Mouse (Mus musculus): ENCODE data around the gene Wdr73. TPM values are rescaled to one million over a fixed set of nuclear protein-coding genes. Genes with fewer than 3 reads are reported as not detected.

The Wdr73 gene
- polyA plus RNA-seq, 2 experiments = 22.6 to 23.1 TPM

- no peak overlapping the region for H3K9ac ChIP-seq (ENCODE audit: low read depth, low read length, severe bottlenecking)
- H3K9me3 ChIP-seq (ENCODE audit: control insufficient read depth, low read length) = no peaks in the 10 kb centered on the region
- no peak overlapping the region for H3K4me2 ChIP-seq (replicated peaks; ENCODE audit: low read depth, low read length, severe bottlenecking)
- ATAC-seq (ENCODE audit: low FRiP score, low read depth) (no peak), DNase-seq (ENCODE audit: low spot score) (no peak)
- peaks cover 56% of the 10 kb centered on the region for H3K36me3 ChIP-seq (ENCODE audit: control insufficient read depth, insufficient read depth, low read length)
- H3K27ac ChIP-seq (replicated peaks; ENCODE audit: low read depth, low read length) = no peak overlapping the region
- no peak for TF ChIP-seq POLR2A (IDR thresholded peaks at IDR 0.05; ENCODE audit: borderline replicate concordance, extremely low read depth, insufficient read depth, insufficient read length)
- H3K4me3 ChIP-seq (replicated peaks; ENCODE audit: low read length) = no peak overlapping the region
- peaks cover 15% of the 10 kb centered on the region for H3K4me1 ChIP-seq (ENCODE audit: control insufficient read depth, insufficient read depth, low read length)
- WGBS = 73% methylated on average over 1 of the region's 1 CpGs
- no peaks in the 10 kb centered on the region for H3K27me3 ChIP-seq (ENCODE audit: control insufficient read depth, insufficient read depth, low read length)
These were observed 36.9 kb downstream of the Wdr73 start for GRCm38 (mm10) chr7:80864151-80864550.

- peaks cover 50% of the 10 kb centered on the region for H3K36me3 ChIP-seq (ENCODE audit: control insufficient read depth, insufficient read depth, low read length)
- H3K9ac ChIP-seq (ENCODE audit: low read depth, low read length, severe bottlenecking) = no peak overlapping the region
These were observed 37.5 kb downstream of the Wdr73 start for GRCm38 (mm10) chr7:80863520-80863919.

GRCm38 (mm10) chr7:80862475-80862874 lies 38.6 kb downstream of the Wdr73 start:
- Histone ChIP-seq H3K27ac (replicated peaks; ENCODE audit: low read depth, low read length) (no peak overlapping the region), H3K36me3 (ENCODE audit: control insufficient read depth, insufficient read depth, low read length) (peaks cover 40% of the 10 kb centered on the region), H3K4me2 (replicated peaks; ENCODE audit: low read depth, low read length, severe bottlenecking) (0 out of 2 replicates have a peak overlapping the region, but pooled peaks have one; percentile 15)

More at GRCm38 (mm10) chr7:80863520-80863919, 37.5 kb downstream of the Wdr73 start:
- ATAC-seq (ENCODE audit: low FRiP score, low read depth) (no peak), DNase-seq (ENCODE audit: low spot score) (no peak)
- no peak overlapping the region for H3K4me2 ChIP-seq (replicated peaks; ENCODE audit: low read depth, low read length, severe bottlenecking)
- H3K4me1 ChIP-seq (ENCODE audit: control insufficient read depth, insufficient read depth, low read length) = peaks cover 15% of the 10 kb centered on the region
- no peaks in the 10 kb centered on the region for H3K9me3 ChIP-seq (ENCODE audit: control insufficient read depth, low read length)
- no peak overlapping the region for H3K4me3 ChIP-seq (replicated peaks; ENCODE audit: low read length)
- no peak overlapping the region for H3K27ac ChIP-seq (replicated peaks; ENCODE audit: low read depth, low read length)
- TF ChIP-seq POLR2A (IDR thresholded peaks at IDR 0.05; ENCODE audit: borderline replicate concordance, extremely low read depth, insufficient read depth, insufficient read length) = no peak
- no peaks in the 10 kb centered on the region for H3K27me3 ChIP-seq (ENCODE audit: control insufficient read depth, insufficient read depth, low read length)
- WGBS = 88% methylated on average over 5 of the region's 5 CpGs

GRCm38 (mm10) chr7:80860729-80861274 lies 40.3 kb downstream of the Wdr73 start, which contains the start of gene Zscan2:
Zscan2 (plus strand) TSS chr7:80860920.
- peak within 1 kb of the TSS; percentile 72 for H3K4me3 ChIP-seq (replicated peaks; ENCODE audit: low read length)
- no peaks in the 10 kb centered on the region for H3K27me3 ChIP-seq (ENCODE audit: control insufficient read depth, insufficient read depth, low read length)
- H3K27ac ChIP-seq (replicated peaks; ENCODE audit: low read depth, low read length) = peak within 1 kb of the TSS; percentile 86
- under 1% methylated on average over 37 of the region's 40 CpGs for WGBS
- peak within 1 kb of the TSS; percentile 87 for H3K9ac ChIP-seq (ENCODE audit: low read depth, low read length, severe bottlenecking)
- peak within 1 kb of the TSS; percentile 83 for H3K4me2 ChIP-seq (replicated peaks; ENCODE audit: low read depth, low read length, severe bottlenecking)
- TF ChIP-seq POLR2A (IDR thresholded peaks at IDR 0.05; ENCODE audit: borderline replicate concordance, extremely low read depth, insufficient read depth, insufficient read length) = 0 out of 2 replicates have a peak, but pooled peaks have one; percentile 36
- H3K4me1 ChIP-seq (ENCODE audit: control insufficient read depth, insufficient read depth, low read length) = peaks cover 15% of the 10 kb centered on the region
- peaks cover 24% of the 10 kb centered on the region for H3K36me3 ChIP-seq (ENCODE audit: control insufficient read depth, insufficient read depth, low read length)
- ATAC-seq (ENCODE audit: low FRiP score, low read depth) (peak; percentile 99), DNase-seq (ENCODE audit: low spot score) (peak; percentile 98)
- no peaks in the 10 kb centered on the region for H3K9me3 ChIP-seq (ENCODE audit: control insufficient read depth, low read length)

More at GRCm38 (mm10) chr7:80862475-80862874, 38.6 kb downstream of the Wdr73 start:
- Histone ChIP-seq H3K9ac (ENCODE audit: low read depth, low read length, severe bottlenecking) (no peak overlapping the region), H3K9me3 (ENCODE audit: control insufficient read depth, low read length) (no peaks in the 10 kb centered on the region), H3K4me1 (ENCODE audit: control insufficient read depth, insufficient read depth, low read length) (peaks cover 15% of the 10 kb centered on the region), H3K27me3 (ENCODE audit: control insufficient read depth, insufficient read depth, low read length) (no peaks in the 10 kb centered on the region), H3K4me3 (replicated peaks; ENCODE audit: low read length) (no peak overlapping the region)
- 88% methylated on average over 2 of the region's 2 CpGs for WGBS
- TF ChIP-seq POLR2A (IDR thresholded peaks at IDR 0.05; ENCODE audit: borderline replicate concordance, extremely low read depth, insufficient read depth, insufficient read length) = no peak
- DNase-seq (ENCODE audit: low spot score) = no peak
- ATAC-seq (ENCODE audit: low FRiP score, low read depth) = no peak

- Histone ChIP-seq H3K4me2 (replicated peaks; ENCODE audit: low read depth, low read length, severe bottlenecking) (peak overlapping the region; percentile 83), H3K4me3 (replicated peaks; ENCODE audit: low read length) (peak overlapping the region; percentile 72), H3K27ac (replicated peaks; ENCODE audit: low read depth, low read length) (peak overlapping the region; percentile 48; the same call in 1 of the 2 replicates), H3K9ac (ENCODE audit: low read depth, low read length, severe bottlenecking) (peak overlapping the region; percentile 87), H3K27me3 (ENCODE audit: control insufficient read depth, insufficient read depth, low read length) (no peaks in the 10 kb centered on the region), H3K36me3 (ENCODE audit: control insufficient read depth, insufficient read depth, low read length) (peaks cover 18% of the 10 kb centered on the region), H3K4me1 (ENCODE audit: control insufficient read depth, insufficient read depth, low read length) (peaks cover 15% of the 10 kb centered on the region), H3K9me3 (ENCODE audit: control insufficient read depth, low read length) (no peaks in the 10 kb centered on the region)
- TF ChIP-seq POLR2A (IDR thresholded peaks at IDR 0.05; ENCODE audit: borderline replicate concordance, extremely low read depth, insufficient read depth, insufficient read length) = no peak
- DNase-seq (ENCODE audit: low spot score) = peak; percentile 62
- ATAC-seq (ENCODE audit: low FRiP score, low read depth) = peak; percentile 77; the same call in 1 of the 2 replicates
- 0% methylated on average over 13 of the region's 13 CpGs for WGBS
These were observed 40.8 kb downstream of the Wdr73 start for GRCm38 (mm10) chr7:80860227-80860626.

All from limb, embryonic 14.5 days (tissue).